ENCODE assay signal across 26 mouse cellular contexts in the genomic region with DNA sequence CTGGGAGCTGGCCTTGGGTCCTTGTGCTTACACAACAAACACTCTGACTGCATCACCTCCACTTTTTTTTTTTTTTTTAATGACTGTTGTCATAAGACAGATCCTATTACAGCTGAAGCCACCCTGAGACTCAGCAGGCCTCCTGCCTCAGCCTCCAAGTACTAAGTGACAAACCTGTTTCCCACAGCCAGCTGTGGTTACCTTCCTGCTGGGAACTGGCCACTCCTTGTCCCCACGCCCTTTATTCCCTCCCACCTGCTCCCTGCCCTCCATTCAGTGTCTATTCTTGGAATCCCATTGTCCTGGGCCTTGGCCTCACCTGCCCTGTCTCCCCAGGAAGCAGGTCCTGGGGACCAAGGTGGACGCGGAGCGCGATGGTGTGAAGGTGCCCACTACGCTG. TPM values are rescaled to one million over a fixed set of nuclear protein-coding genes. Genes with fewer than 3 reads are reported as not detected.
A peak's percentile ranks its signal among the peaks of the same experiment; 100 is the strongest.
DNase-seq lines count a peak whose midpoint lies in the region; ATAC-seq and TF ChIP-seq lines count a peak whose summit lies in the region.
"Had no signal": no experiment of that assay in that cellular context is flagged by ENCODE, and none has a peak within 500 bp of the region (broad histone marks: within the 10 kb centered on the region; RNA-seq: fewer than 3 reads in every experiment).

No protein-coding gene starts in this region.

- intact Hi-C loops in gastrocnemius, adult 2 months (cut with DNase I) = no loop called here
- intact Hi-C loops in left cerebral cortex, adult 2 months (cut with DNase I) = no loop called here

- peak overlapping the region; percentile 99 for H3K27ac ChIP-seq in gastrocnemius, adult 2 months
- H3K27ac ChIP-seq in heart, embryonic 14.5 days (replicated peaks in 1 of 2; ENCODE audit: control insufficient read depth in 1 of 2, insufficient read depth in 1 of 2, low read depth in 2 of 2, low read length in 2 of 2) = peak overlapping the region in 1 of 2 experiments; percentile 86; a peak in 2 of 4 replicates
- H3K27ac ChIP-seq in left cerebral cortex, adult 2 months = no peak overlapping the region
- H3K27ac ChIP-seq: embryonic facial prominence, embryonic 12.5 days; forebrain, embryonic 15.5 days; hindbrain, embryonic 12.5 days had no signal

- no peak for ATAC-seq in heart, embryonic 14.5 days (ENCODE audit: insufficient number of reproducible peaks, insufficient read depth, low FRiP score, low read depth)
- ATAC-seq: activated CD4-positive, CD25-positive, alpha-beta regulatory T cell, adult 4 months; CD4-positive, CD25-positive, alpha-beta regulatory T cell, adult 4 months; forebrain, embryonic 15.5 days; hindbrain, embryonic 16.5 days; inflammation-experienced regulatory T-cells, adult 6 months; intestine, postnatal 0 days had no signal

- no peak for TF ChIP-seq CTCF in gastrocnemius, adult 2 months (IDR thresholded peaks at IDR 0.05)
- no peak for TF ChIP-seq CTCF in left cerebral cortex, adult 2 months (IDR thresholded peaks at IDR 0.05)

- peak overlapping the region; percentile 47 for H3K4me3 ChIP-seq in gastrocnemius, adult 2 months
- H3K4me3 ChIP-seq in heart, embryonic 14.5 days (ENCODE audit: control insufficient read depth in 1 of 2, insufficient read depth in 1 of 2, low read depth in 1 of 2, low read length in 2 of 2) = no peak overlapping the region
- no peak overlapping the region for H3K4me3 ChIP-seq in left cerebral cortex, adult 2 months
- H3K4me3 ChIP-seq: embryonic facial prominence, embryonic 12.5 days; forebrain, embryonic 15.5 days; hindbrain, embryonic 12.5 days had no signal

- H3K9ac ChIP-seq in heart, embryonic 14.5 days (ENCODE audit: low read length) = peak overlapping the region; percentile 38; the same call in 1 of the 2 replicates
- H3K9ac ChIP-seq: embryonic facial prominence, embryonic 12.5 days; forebrain, embryonic 15.5 days; hindbrain, embryonic 12.5 days had no signal

- peaks cover 63% of the 10 kb centered on the region for H3K36me3 ChIP-seq in heart, embryonic 14.5 days (ENCODE audit: control insufficient read depth, insufficient read depth, low read length)

- no peak overlapping the region for H3K4me2 ChIP-seq in heart, embryonic 14.5 days (ENCODE audit: low read length)
- H3K4me2 ChIP-seq: embryonic facial prominence, embryonic 12.5 days; forebrain, embryonic 15.5 days; hindbrain, embryonic 12.5 days had no signal

- H3K9me3 ChIP-seq in heart, embryonic 14.5 days (ENCODE audit: control insufficient read depth, low read length) = 0 out of 2 replicates have a peak, but pooled peaks cover 5% of the 10 kb centered on the region
- H3K9me3 ChIP-seq: forebrain, embryonic 15.5 days had no signal

- DNase-seq in gastrocnemius, adult 2 months = peak; percentile 36
- no peak for DNase-seq in gastrocnemius, postnatal 10 days
- DNase-seq in heart, adult 11 months = no peak
- DNase-seq in ovary, postnatal 36 days (ENCODE audit: low spot score) = peak; percentile 2
- DNase-seq in ovary, adult 18-20 months (ENCODE audit: low spot score) = no peak
- no peak for DNase-seq in left cerebral cortex, adult 2 months (ENCODE audit: extremely low spot score in 1 of 2, low spot score in 2 of 2)
- DNase-seq: B cell, adult 2 months; cerebellum, adult 11-12 months; cerebellum, adult 9-10 months; cerebellum, postnatal 25 days; gastrocnemius, postnatal 25 days; heart, postnatal 36 days; kidney, adult 8-10 months had no signal

- WGBS in heart, embryonic 14.5 days = 92% methylated on average over 6 of the region's 6 CpGs

- H3K4me1 ChIP-seq in heart, embryonic 14.5 days (ENCODE audit: control insufficient read depth in 2 of 2, insufficient read depth in 2 of 2, low read length in 2 of 2) = peaks cover 22 to 32% of the 10 kb centered on the region in 2 experiments

- H3K27me3 ChIP-seq in heart, embryonic 14.5 days (ENCODE audit: control insufficient read depth, insufficient read depth, low read length) = no peaks in the 10 kb centered on the region
- H3K27me3 ChIP-seq: embryonic facial prominence, embryonic 12.5 days; forebrain, embryonic 15.5 days; hindbrain, embryonic 12.5 days had no signal

RNA-seq across cellular contexts. Expression of gene Gzmm, which starts 1.3 kb away (rescaled TPM):
- 1 to 10 TPM; 7.2 to 9.8 TPM for total RNA-seq in gastrocnemius, adult 2 months (2021)
- 1 to 10 TPM; 2.3 to 2.7 TPM for total RNA-seq in gastrocnemius, postnatal 10 days (2021)
- polyA plus RNA-seq in heart, embryonic 14.5 days (2014; fragmentation: Nextera tagmentation; extraction: Ambion mirVana) = 0.77 and 0.94 TPM in 2 replicates
- total RNA-seq in left cerebral cortex, adult 2 months (2021) = 1 to 10 TPM; 2.1 to 4.0 TPM
- total RNA-seq: granulocyte monocyte progenitor cell, adult 5-6 weeks had no signal

RNA-seq across cellular contexts. Expression of gene Cdc34, which starts 5.5 kb away (rescaled TPM):
- 100 to 1,000 TPM; 366 to 415 TPM for total RNA-seq in gastrocnemius, adult 2 months (2021)
- 100 to 1,000 TPM; 265 to 287 TPM for total RNA-seq in gastrocnemius, postnatal 10 days (2021)
- 106 and 109 TPM in 2 replicates for polyA plus RNA-seq in heart, embryonic 14.5 days (2014; fragmentation: Nextera tagmentation; extraction: Ambion mirVana)
- 10 to 100 TPM; 80.7 to 84.8 TPM for total RNA-seq in left cerebral cortex, adult 2 months (2021)

RNA-seq across cellular contexts. Expression of gene Bsg, which starts 16.8 kb away (rescaled TPM):
- 100 to 1,000 TPM; 650 to 652 TPM for total RNA-seq in gastrocnemius, adult 2 months (2021)
- 100 to 1,000 TPM; 420 to 439 TPM for total RNA-seq in gastrocnemius, postnatal 10 days (2021)
- polyA plus RNA-seq in heart, embryonic 14.5 days (2014; fragmentation: Nextera tagmentation; extraction: Ambion mirVana) = 989 and 1,200 TPM in 2 replicates
- total RNA-seq in left cerebral cortex, adult 2 months (2021) = 100 to 1,000 TPM; 539 to 573 TPM

RNA-seq across cellular contexts. Expression of gene Tpgs1, which starts 18.3 kb away (rescaled TPM):
- 10 to 100 TPM; 18.4 to 19.2 TPM for total RNA-seq in gastrocnemius, adult 2 months (2021)
- 10 to 100 TPM; 18.3 to 18.7 TPM for total RNA-seq in gastrocnemius, postnatal 10 days (2021)
- 44.5 and 48.2 TPM in 2 replicates for polyA plus RNA-seq in heart, embryonic 14.5 days (2014; fragmentation: Nextera tagmentation; extraction: Ambion mirVana)
- 10 to 100 TPM; 79.3 to 80.6 TPM for total RNA-seq in left cerebral cortex, adult 2 months (2021)

RNA-seq across cellular contexts. Expression of gene Madcam1, which starts 23.2 kb away (rescaled TPM):
- total RNA-seq in gastrocnemius, adult 2 months (2021) = not detected
- total RNA-seq in gastrocnemius, postnatal 10 days (2021) = not detected
- 1.00 and 1.8 TPM in 2 replicates for polyA plus RNA-seq in heart, embryonic 14.5 days (2014; fragmentation: Nextera tagmentation; extraction: Ambion mirVana)
- total RNA-seq in left cerebral cortex, adult 2 months (2021) = not detected
- total RNA-seq: adrenal gland, adult 18-20 months; adrenal gland, postnatal 14 days; gastrocnemius, postnatal 25 days; granulocyte monocyte progenitor cell, adult 5-6 weeks; heart, postnatal 36 days had no signal
- polyA plus RNA-seq: cortical plate, adult 2 months; inflammation-experienced regulatory T-cells, adult 6 months had no signal

Comparison
In these comparisons a context has a peak if more than half of its experiments do, and no peak if none do; other contexts are left out.
1. DNase-seq: peak in gastrocnemius, adult 2 months (single experiment) and ovary, postnatal 36 days (single experiment); none in gastrocnemius, postnatal 10 days (single experiment), heart, adult 11 months (single experiment), ovary, adult 18-20 months (single experiment) and left cerebral cortex, adult 2 months (0 of 2).